Mouse (Mus musculus) thymus, postnatal 25 days (tissue): Measurements from ENCODE around the gene Clk3.

ENCODE experiments used
- DNase-seq: peaks from one replicate; pipeline ENCODE4 v3.0.0; 2022

The Clk3 gene

DNA sequence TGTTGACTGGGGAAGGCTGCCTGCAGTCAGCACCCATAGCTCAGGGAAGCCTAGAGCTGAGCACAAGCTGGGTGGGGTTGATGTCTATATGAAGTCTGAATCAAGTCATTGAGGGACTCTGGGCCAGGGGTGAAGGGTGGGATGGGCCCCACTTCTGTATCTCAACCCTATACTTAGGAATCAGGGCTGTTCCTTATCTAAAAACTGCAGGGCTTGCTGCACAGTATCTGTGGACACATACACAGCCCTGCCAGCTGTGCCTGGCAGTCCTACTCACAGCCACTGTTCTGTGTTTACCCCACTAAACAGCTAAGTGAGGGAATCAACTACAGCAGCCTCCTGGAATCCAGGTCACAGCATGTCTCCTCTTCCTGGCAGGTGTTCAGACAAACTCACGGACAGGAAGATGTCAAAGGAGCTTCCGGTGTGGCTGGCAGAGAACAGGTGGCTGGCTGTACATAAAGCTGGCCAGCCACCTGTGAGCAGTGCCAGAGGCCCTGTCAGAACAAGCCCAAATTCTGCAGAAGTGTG lies 3.9 kb upstream of the Clk3 start:
- peak; percentile 79 for DNase-seq

DNA sequence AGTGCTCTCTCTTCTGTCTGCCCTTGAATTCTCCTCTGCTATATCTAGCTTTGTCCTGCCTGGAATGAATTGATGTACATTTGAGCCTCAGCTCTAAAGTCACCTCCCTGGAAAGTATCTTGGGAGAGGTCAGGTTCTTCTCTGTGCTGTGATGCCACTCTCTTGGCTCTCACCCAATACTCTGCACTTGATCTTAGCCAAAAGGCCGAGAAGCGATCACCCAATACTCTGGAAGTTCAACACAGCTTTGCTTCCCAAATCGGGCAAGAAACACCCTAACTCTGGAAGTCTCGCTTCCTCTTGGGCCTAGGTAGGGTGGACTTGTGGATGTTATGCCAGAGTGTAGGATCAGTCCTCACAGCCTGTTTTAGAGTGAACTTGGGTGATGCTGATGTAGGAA lies 1.6 kb upstream of the Clk3 start:
- peak; percentile 22 for DNase-seq

DNA sequence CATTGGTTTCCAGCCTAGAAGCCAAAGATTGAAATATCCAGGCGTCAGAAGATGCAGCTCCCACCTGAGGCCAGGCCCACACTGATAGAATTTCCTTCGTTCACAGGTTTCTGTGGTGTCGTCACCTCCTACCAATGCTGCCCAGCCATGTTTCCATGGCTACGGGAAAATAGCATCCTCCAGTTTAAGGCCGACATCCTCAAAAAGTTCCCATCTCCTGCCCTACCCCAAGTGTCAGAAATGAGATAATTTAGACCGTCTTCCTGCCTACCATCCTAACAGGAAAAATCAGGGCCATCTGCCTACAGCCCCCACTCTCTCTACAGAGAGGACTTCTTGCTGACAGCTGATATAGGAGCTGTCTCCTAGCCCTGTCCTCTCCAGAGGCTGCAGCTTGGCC lies 771 bp upstream of the Clk3 start:
- DNase-seq = no peak

DNA sequence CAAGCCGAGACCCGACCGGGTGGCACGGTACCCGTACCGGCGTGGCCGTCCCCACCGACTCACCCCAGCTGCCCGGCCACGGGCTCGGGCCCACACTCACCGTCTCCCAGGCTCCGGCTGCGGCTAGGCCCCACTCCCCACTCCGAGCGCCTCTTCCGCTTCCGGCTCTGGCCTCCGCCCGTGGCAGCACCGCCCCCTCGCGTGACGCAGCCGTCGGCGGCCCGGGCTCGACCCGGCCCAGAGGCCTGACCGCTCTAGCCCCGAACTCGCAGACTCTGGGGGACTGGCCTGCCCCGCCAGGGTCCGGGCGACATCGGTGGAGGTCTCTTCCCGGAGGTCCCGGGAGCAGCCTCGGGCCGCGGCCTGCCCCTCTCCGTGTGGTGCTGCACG lies 691 bp downstream of the Clk3 start:
- peak; percentile 96 for DNase-seq

DNA sequence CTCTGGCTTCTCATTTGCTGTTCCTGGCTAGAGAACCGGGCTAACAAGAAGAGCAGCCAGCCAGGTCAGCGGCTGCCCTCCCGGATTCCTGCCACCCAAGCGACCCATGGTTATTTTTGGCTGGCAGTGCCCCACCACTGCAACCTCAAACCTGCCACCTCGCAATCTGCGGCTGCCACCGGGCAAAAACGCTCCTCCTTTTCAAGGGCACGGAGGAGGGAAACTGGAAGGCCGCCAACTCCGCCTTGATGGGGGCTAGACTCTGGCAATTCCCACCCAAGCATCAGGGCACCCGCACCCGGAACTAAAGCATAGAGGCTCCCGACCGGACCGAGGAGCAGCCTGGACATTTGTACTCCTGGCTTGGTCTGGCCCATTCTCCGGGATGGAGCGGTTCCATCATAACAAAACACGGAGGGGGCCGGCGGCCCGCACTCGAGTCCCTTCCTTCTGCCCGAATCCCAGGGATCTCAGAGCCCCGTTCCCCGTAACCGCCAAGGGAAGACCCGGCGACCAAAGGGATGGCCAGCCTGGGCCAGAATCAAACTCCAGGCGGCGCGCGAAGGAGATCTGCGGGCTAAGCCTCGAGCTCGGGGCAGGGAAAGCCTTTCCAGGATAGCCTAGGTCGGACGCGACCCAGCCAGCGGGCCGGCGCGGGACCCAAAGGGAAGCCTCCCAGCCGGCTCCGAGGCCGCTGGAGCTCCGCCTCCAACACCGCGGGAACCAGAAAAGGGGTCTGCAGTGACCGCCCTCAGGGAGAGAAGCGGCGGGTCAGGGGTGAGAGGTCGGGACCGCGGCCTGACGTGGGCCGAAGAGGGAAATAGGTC lies 1.3 kb downstream of the Clk3 start:
- peak; percentile 69 for DNase-seq

DNA sequence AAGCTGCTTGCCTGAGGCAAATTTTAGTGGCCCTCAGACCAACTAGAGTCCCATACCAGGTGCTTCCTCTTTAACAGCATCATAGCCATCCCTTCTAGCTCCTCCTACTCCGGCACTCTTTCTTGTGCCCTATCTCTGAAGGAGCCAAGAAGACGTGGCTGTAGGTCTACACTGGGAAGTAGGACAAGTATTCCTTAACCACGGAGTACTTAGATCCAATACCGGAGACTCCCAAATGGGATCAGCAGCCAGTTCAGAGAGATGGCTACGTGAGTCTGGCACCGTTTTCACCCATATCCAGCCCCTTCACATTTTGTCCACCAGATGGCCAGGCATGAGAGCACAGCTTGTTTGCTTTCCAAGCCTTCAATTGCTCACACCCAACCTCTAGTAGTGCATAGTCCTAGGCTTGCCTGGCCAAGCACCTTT lies 3.1 kb downstream of the Clk3 start:
- DNase-seq = peak; percentile 58

DNA sequence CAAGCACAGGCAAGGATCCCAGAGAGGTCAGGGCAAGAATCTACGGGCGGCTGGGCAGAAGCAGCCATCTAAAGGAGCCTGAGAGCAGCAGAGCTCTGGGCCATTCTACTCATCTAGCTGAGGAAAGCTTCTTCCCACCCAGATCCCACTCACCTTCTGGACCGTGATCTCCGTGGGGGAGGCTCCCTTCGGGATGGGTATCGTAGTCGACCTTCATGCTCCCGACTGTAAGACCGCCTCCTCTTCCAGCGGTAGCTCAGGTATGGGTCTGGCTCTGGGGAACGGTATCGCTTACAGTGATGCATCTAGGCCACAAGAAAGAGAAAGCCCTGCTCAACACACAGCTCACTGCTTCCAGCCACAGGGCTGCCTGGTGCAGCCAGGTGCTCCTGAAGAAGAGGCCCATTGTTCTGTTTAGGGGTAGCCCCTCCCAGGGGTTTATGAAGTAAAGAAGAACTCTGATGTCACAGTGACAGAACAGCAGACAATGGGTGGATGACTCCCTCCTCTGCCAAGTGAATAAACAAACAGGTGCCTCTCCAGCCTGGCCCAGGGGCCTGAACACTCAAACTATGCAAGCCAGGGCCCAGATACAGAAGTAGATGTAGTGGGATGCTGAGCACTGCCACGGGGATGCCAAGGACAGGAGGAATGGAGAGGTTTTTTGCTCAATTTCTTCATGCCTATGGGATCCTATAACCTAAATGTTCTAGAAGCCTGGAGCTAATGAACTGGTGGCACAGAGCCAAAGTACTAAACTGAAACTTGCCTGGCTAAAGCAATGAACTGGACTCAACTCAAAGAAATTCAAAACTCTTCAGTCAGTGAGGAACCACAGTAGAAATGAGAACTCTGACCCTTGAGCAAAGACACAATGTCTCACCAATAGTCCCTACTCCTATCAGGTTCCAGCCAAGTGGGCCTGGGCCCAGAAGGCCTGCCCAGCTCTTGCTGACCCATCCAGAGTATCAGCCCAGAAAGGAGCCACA lies 3.8 kb downstream of the Clk3 start:
- DNase-seq = peak; percentile 57

DNA sequence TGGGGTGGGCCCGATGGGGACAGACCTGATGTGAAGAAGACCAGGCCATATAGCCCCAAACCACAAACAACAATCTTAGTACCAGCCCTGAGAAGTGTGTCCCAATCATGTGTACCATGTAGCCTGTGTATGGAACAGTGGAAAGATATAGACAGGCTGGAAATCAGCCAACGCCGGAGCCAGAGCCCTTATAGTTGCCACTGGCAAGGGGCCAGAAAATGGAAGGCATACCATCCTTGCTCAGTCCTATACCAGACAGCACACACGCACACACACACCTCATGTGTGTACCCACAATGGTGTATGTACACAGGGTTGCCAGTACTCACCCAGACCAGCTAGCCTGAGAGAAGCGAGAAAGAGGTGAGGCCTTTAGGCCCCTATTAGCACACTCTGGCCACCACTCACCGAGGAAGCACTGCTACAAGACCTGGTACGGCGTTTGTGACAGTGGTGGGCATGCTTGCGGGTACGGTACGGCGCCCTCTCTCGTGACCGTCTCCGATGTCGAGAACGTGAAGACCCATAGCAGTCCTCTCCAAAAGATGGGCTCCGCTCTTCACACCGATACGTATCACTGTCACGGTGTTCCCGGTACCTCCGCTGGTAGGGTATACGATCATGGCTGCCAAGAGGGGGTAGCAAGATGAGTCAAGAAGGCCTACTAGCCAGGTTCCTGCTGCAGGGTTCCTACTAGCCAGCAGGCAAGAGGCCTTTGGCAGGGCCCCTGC lies 5.1 kb downstream of the Clk3 start:
- no peak for DNase-seq

DNA sequence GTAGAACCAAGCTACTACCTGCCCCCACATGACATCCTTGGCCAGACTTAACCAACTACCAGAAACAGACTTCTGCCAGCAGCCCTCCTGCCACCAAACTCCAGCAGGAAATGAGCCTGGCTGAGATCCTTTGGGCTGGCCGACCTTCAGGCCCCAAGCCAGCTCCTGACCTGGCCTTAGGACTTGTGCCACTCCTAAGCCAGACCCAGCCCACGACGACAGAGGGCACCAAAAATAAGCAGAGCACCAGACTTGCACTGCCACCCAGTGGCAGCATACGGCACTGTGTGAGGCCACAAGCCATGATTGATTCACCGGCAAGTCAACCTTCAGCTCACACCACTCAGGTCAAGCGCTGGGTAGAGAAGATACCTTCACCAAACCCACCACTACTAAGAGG lies 6.4 kb downstream of the Clk3 start:
- DNase-seq = peak; percentile 77

DNA sequence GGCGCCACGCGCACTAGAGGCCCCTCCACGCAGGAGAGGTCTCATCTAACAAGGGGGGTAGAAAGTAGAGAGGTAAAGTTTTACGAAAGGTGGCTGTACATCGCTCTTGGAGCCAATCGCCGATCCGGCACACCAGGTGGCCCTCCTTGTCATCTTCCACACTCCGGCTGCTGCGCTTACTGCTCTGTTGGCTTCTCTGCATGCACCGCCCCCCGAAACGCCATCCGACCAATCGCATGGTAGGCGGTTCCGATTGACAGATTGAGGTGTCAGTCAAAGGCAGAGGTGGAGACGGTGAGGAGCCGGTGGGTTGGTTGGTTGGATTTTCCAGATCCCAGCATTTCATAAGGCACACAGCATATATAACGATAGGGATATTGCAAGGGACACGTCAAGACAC lies 7.1 kb downstream of the Clk3 start:
- DNase-seq = no peak

DNA sequence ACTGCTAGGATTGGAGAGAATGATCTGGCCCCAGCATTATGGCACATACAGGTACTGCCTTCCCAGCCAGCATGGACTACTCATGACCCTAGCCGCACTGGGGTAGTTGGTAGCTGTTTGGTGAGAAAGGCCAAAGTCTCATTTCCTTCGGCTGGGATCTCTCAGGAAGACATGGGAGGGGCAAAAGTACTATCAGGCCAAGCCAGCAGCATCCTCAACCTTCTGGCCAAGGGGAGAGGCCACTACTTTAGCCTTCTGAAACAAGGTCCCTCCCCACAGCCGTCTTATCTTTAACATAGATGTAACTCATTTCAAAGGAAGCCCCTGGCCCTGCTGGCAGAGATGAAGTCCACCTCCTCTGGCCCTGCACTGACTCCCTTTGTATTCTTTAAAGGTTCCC lies 8.1 kb downstream of the Clk3 start:
- no peak for DNase-seq

DNA sequence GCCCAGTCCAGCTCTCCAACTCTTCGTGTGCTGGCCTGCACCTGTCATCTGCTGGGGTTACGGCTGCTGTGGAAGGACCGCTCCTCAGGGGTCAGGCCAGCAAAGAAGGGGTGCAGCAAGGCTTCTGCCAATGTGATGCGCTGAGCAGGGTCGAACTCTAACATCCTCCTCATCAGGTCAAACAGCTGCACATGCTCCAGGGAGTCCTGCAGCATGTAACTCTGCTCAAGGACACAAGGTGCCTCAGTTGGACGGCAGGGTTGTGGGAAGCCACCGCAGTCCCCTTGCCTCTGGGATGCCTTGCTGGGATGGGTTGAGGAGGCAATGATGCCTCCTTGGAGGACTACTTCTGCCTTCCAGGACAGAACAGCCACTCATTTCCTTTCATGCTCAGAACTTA lies 14.8 kb downstream of the Clk3 start:
- DNase-seq = no peak

DNA sequence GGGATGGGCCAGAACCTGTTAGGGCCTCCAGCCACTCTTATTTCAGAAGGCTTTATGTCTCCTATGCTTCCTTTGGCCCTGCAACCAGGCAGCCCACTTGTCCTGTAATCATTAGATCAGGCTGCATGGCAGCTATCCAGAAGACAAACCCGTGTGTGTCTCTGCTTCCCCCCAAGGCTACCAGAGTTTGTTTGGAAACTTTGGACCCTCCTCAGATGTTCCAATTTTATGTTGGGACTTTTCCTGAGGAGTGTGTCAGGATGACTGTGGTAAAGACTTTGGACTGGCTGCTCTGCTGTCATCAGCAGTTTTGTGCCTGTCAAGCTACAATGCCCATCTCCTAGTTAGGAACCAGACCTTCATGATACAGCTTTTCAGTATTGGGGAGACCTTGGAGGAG lies 16.8 kb downstream of the Clk3 start:
- DNase-seq = no peak

DNA sequence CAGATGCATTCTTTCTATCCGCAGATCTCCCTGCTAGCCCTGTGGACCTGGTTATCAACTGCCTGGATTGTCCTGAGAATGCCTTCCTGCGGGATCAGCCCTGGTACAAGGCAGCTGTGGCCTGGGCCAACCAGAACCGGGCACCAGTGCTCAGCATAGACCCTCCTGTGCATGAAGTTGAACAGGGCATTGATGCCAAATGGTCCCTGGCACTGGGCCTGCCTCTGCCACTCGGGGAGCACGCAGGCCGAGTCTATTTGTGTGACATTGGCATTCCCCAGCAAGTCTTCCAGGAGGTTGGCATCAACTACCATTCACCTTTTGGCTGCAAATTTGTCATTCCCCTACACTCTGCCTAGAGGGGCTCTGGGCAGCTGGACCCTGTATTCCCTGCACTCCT lies 17.5 kb downstream of the Clk3 start:
- no peak for DNase-seq

DNA sequence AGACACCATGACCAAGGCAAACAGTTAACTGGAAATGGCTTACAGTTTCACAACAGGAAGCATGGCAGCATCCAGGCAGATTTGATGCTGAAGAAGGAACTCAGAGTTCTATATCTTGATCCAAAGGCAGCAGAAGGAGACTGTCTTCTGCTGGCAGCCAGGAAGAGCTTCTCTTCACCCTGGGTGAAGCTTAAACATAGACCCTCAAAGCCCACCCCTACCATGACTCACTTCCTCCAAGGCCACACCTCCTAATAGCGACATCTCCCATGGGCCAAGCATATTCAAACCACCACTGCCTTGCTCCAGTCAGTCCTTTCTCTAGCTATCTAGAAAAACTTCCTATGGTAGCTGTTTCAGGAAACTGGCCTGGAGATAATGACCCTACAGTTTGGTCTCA lies 18.6 kb downstream of the Clk3 start:
- no peak for DNase-seq

DNA sequence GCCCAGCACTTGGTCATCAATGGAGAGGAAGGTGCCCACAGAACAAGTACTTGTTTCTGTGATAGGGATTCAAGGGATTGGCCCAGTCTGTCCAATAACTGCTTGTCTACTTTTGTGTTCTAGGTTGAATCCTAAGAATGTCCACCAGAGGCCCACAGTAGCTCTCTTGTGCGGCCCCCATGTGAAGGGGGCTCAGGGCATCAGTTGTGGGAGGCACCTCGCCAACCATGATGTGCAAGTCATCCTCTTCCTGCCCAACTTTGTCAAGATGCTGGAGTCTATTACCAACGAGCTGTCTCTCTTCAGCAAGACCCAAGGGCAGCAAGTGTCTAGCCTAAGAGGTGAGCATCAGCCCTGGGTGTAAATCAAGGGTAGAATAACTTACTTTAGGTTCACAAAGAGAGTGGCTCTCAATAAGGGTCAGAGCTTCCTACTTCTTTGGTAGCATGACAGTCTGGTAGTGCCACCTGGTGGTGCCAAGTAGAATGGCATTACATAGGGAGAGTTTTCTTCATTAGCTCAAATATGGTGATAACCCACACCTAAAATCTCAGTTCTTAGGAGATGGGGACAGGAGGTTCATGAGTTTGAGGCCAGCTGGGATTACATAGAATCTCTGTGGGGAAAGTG lies 21.1 kb downstream of the Clk3 start:
- peak; percentile 59 for DNase-seq

DNA sequence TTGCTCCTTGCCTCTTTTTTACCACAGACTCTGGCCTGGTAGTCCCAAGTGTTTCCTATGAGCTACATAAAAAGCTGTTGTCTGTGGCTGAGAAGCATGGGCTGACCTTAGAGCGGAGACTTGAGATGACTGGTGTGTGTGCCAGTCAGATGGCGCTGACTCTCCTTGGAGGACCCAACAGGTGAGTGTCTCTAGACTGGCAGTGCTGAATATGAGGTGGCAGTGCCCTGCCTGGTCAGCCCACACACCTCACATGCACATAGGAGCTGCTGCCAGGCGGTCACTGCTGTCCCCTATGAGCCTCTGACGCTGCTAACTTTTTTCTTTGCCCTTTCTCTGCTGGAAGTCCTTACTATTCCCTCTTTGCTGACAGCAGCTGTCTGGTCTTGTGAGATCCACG lies 25.8 kb downstream of the Clk3 start:
- no peak for DNase-seq

DNA sequence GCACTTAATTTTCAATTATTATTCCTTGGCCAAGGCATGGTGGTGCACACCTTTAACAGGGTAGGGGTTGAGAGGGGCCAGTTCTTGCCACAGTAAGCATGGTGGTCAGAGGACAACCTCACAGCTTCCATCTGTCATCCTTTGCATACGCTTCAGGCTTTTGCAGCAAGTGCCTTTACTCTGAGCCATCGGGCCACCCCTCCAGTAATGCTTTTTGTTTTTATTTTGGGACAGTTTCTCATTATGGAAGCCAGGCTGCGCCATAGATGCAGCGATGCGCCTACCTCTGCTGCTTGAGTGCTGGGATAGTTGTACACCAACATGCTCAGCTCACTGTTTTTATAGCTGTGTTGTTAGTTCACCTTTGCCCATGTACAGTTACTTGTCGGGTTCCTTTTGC lies 32.1 kb downstream of the Clk3 start:
- DNase-seq = no peak

DNA sequence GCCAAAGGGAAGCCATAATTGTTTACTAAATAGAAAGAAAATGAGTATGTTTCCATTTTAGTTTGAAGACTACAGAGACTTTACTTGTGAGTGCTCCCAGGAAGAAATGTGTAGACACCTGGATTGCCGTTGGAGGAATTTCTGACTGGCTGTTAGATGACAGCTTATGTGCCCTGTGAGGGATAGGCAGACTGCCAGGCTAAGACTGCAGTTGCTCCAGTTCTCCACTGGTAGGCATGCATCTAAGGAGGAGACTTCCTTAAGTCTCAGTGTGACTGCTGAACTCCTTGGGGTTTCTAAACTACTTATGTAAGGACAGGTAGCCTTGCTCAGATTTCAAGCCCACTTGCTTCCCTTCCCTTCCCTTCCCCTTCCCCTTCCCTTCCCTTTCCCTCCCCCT lies 37.3 kb downstream of the Clk3 start:
- no peak for DNase-seq

DNA sequence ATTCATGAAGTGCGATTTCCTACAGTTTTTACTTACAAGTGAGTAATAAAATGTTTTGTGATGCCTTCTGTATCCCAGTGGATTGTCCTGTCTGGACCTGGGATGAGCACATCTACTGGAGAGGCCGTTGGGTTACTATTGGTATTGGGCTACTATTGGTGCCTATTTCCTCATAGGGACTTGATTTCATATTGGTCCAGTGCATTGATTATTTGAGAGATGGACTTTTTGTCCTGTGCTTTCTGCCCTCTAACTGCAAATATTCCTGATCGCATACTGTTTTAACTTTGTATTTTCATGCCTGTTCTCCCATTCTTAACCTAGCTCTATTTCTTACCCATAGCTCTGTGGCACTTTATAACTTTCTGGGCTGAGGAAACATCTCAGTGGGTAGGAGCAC lies 41.0 kb downstream of the Clk3 start:
- DNase-seq = no peak

DNA sequence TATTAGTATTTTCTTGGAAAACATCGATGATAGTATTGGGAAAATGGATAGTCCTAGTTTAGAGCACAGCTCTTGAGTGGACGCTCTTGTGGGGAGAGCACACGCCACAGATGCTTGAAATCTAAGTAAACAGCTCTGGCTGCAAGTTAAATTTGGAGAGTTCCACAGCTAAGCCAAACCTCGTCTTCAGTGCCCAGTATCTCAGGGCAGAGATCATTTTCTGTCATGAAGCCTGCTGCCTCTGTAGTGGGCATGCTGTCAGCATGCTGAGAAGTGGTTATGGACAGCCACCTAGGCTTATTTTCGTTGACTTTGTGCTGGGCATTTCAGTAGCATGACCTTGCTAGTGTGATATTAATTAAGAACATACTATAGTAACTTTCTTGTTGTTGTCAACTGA lies 41.9 kb downstream of the Clk3 start:
- DNase-seq = no peak

DNA sequence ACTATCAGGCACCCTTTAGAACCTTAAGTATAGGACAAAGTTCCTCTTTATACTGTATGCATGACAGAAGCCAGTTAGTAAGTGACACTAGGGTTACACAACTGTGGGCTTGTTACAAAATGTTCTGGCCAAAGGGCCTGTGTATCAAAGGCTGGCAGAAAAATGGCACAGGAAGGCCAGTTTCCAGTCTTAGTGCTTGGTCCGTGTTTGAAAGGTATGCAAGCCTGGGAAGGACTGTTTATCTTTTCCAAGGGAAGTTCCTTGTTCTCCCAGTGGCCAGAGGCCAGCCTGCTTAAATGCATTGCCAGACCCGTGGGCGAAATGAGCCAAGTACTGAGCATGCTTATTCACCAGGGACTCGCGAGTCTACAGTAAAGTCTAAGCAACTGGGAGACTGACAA lies 42.3 kb downstream of the Clk3 start:
- DNase-seq = no peak

DNA sequence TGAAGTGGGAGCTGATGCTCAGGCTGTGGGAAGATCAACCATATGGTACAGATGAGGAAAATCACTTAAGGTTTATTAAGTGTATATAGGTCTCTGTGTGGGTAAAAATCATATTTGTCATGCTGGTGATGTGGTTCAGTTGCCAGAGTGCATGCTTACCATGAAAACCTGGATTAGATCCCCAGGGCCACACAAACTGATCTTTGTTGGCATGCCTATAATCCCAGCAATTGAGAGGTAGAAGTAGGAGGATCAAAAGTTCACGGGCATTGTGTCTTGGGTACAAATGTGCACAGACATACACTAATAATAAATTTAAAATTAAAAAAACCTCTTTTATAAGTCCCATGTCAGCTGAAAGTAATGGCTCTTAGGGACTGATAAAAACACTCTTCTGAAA lies 43.3 kb downstream of the Clk3 start:
- DNase-seq = no peak
